Comparison of ENCODE assay signal across 19 mouse cellular contexts in genomic region chr3:82221924-82222323, GRCm38 (mm10).
"Had no signal": no experiment of that assay in that cellular context is flagged by ENCODE, and none has a peak within 500 bp of the region (broad histone marks: within the 10 kb centered on the region; RNA-seq: fewer than 3 reads in every experiment).

No protein-coding gene starts in this region.

- DNase-seq: midbrain, embryonic 14.5 days; retina, postnatal 1 day; right cerebral cortex, adult 18-20 months; right cerebral cortex, postnatal 25 days; right cerebral cortex, postnatal 4 days; spleen, adult 18-20 months; thymus, adult 18-20 months; thymus, postnatal 14 days; thymus, postnatal 36 days had no signal

- H3K4me1 ChIP-seq: liver, embryonic 12.5 days; midbrain, embryonic 10.5 days; midbrain, embryonic 12.5 days; neural tube, embryonic 13.5 days; neural tube, embryonic 15.5 days had no signal

- H3K27me3 ChIP-seq: liver, embryonic 12.5 days; lung, embryonic 15.5 days; midbrain, embryonic 12.5 days; neural tube, embryonic 13.5 days; neural tube, embryonic 15.5 days had no signal

- H3K4me3 ChIP-seq: liver, embryonic 12.5 days; lung, embryonic 15.5 days; midbrain, embryonic 10.5 days; midbrain, embryonic 12.5 days; myocyte; neural tube, embryonic 13.5 days; neural tube, embryonic 15.5 days had no signal

- ATAC-seq: liver, embryonic 12.5 days; midbrain, embryonic 16.5 days had no signal

- H3K27ac ChIP-seq: liver, embryonic 12.5 days; liver, embryonic 14.5 days; macrophage; midbrain, embryonic 10.5 days; midbrain, embryonic 12.5 days; neural tube, embryonic 13.5 days; neural tube, embryonic 15.5 days had no signal

- H3K9ac ChIP-seq: liver, embryonic 12.5 days; liver, embryonic 14.5 days; lung, embryonic 15.5 days; midbrain, embryonic 12.5 days; neural tube, embryonic 13.5 days; neural tube, embryonic 15.5 days had no signal

- H3K9me3 ChIP-seq: liver, embryonic 12.5 days; lung, embryonic 15.5 days; midbrain, embryonic 10.5 days; midbrain, embryonic 12.5 days; neural tube, embryonic 13.5 days; neural tube, embryonic 15.5 days had no signal

- H3K36me3 ChIP-seq: liver, embryonic 12.5 days; lung, embryonic 15.5 days; midbrain, embryonic 10.5 days; midbrain, embryonic 12.5 days; neural tube, embryonic 13.5 days; neural tube, embryonic 15.5 days had no signal

- H3K4me2 ChIP-seq: liver, embryonic 12.5 days; lung, embryonic 15.5 days; midbrain, embryonic 12.5 days; neural tube, embryonic 13.5 days; neural tube, embryonic 15.5 days had no signal
